Mouse (Mus musculus) kidney, adult 11 months (tissue): ENCODE measurements around the gene Slco3a1.
"Not testable (repeated sequence)": the region's sequence is repeated elsewhere in the genome, so short reads cannot be mapped to it uniquely, and the experiment has no call there.

Experiments
- DNase-seq: peaks from one replicate; pipeline ENCODE4 v3.0.0; 2022

The Slco3a1 gene

GRCm38 (mm10) chr7:74423928-74424850 is 130.4 kb downstream of the Slco3a1 start:
- DNase-seq = peak; percentile 79

GRCm38 (mm10) chr7:74423316-74423715 is 131.3 kb downstream of the Slco3a1 start:
- DNase-seq = no peak

GRCm38 (mm10) chr7:74422731-74423130 is 131.8 kb downstream of the Slco3a1 start:
- no peak for DNase-seq

- DNase-seq = peak; percentile 50
Measured at GRCm38 (mm10) chr7:74422002-74422401, 132.6 kb downstream of the Slco3a1 start.

- no peak for DNase-seq
Measured at GRCm38 (mm10) chr7:74421591-74421990, 133.0 kb downstream of the Slco3a1 start.

GRCm38 (mm10) chr7:74419706-74420105 is 134.9 kb downstream of the Slco3a1 start:
- DNase-seq = peak; percentile 40

- DNase-seq = no peak
Measured at GRCm38 (mm10) chr7:74417009-74417408, 137.6 kb downstream of the Slco3a1 start.

GRCm38 (mm10) chr7:74415241-74415640 is 139.3 kb downstream of the Slco3a1 start:
- no peak for DNase-seq

GRCm38 (mm10) chr7:74413738-74414716 is 140.6 kb downstream of the Slco3a1 start:
- no peak for DNase-seq

- DNase-seq = peak; percentile 76
Measured at GRCm38 (mm10) chr7:74408601-74409323, 145.8 kb downstream of the Slco3a1 start.

- not testable (repeated sequence) for DNase-seq
Measured at GRCm38 (mm10) chr7:74407851-74408250, 146.7 kb downstream of the Slco3a1 start.

GRCm38 (mm10) chr7:74399729-74400128 is 154.9 kb downstream of the Slco3a1 start:
- peak; percentile 64 for DNase-seq

GRCm38 (mm10) chr7:74399154-74399553 is 155.4 kb downstream of the Slco3a1 start:
- DNase-seq = no peak

- no peak for DNase-seq
Measured at GRCm38 (mm10) chr7:74398326-74398725, 156.3 kb downstream of the Slco3a1 start.

GRCm38 (mm10) chr7:74391451-74391873 is 163.1 kb downstream of the Slco3a1 start:
- no peak for DNase-seq

- DNase-seq = no peak
Measured at GRCm38 (mm10) chr7:74389570-74389969, 165.0 kb downstream of the Slco3a1 start.

GRCm38 (mm10) chr7:74386257-74386656 is 168.3 kb downstream of the Slco3a1 start:
- DNase-seq = peak; percentile 57

- no peak for DNase-seq
Measured at GRCm38 (mm10) chr7:74383040-74383666, 171.4 kb downstream of the Slco3a1 start.

GRCm38 (mm10) chr7:74382286-74382685 is 172.3 kb downstream of the Slco3a1 start:
- DNase-seq = no peak

GRCm38 (mm10) chr7:74381881-74382281 is 172.7 kb downstream of the Slco3a1 start:
- peak; percentile 59 for DNase-seq

GRCm38 (mm10) chr7:74381051-74381450 is 173.5 kb downstream of the Slco3a1 start:
- DNase-seq = peak; percentile 49

GRCm38 (mm10) chr7:74377909-74378308 is 176.7 kb downstream of the Slco3a1 start:
- no peak for DNase-seq
